Mouse (Mus musculus) kidney, embryonic 15.5 days (tissue): ENCODE data around the gene Btbd11. TPM values are rescaled to one million over a fixed set of nuclear protein-coding genes. Genes with fewer than 3 reads are reported as not detected.
A peak's percentile ranks its signal among the peaks of the same experiment; 100 is the strongest.

Source experiments
- ATAC-seq: fragments of 200-750 bp; cut with Nextera tagmentation; replicated peaks from 2 replicates; pipeline ENCODE4 v1.8.0; 2017; ENCODE audit warnings: moderate TSS enrichment; ENCODE audit not compliant: low FRiP score
- H3K27ac ChIP-seq: fragments of 300-500 bp; sonication (generic); 2 replicates; pipeline ENCODE4 v1.5.1; 2015; ENCODE audit warnings: mild to moderate bottlenecking, inconsistent platforms
- H3K27me3 ChIP-seq: fragments of 300-500 bp; sonication (generic); 2 replicates; pipeline ENCODE4 v1.6.1; 2015; ENCODE audit warnings: inconsistent platforms
- H3K36me3 ChIP-seq: fragments of 300-500 bp; sonication (generic); 2 replicates; pipeline ENCODE4 v1.6.1; 2015; ENCODE audit warnings: inconsistent platforms
- H3K4me1 ChIP-seq: fragments of 300-500 bp; sonication (generic); 2 replicates; pipeline ENCODE4 v1.6.1; 2015; ENCODE audit warnings: inconsistent platforms
- H3K4me2 ChIP-seq: fragments of 300-500 bp; sonication (generic); 2 replicates; pipeline ENCODE4 v1.6.1; 2015; ENCODE audit warnings: moderate library complexity, mild to moderate bottlenecking, inconsistent platforms
- H3K4me3 ChIP-seq: fragments of 300-500 bp; sonication (generic); replicated peaks from 2 replicates; pipeline ENCODE4 v1.5.1; 2015; ENCODE audit warnings: mild to moderate bottlenecking, inconsistent platforms
- H3K9ac ChIP-seq: fragments of 300-500 bp; sonication (generic); 2 replicates; pipeline ENCODE4 v1.6.1; 2015; ENCODE audit warnings: mild to moderate bottlenecking, inconsistent platforms
- H3K9me3 ChIP-seq: fragments of 300-500 bp; sonication (generic); replicated peaks from 2 replicates; pipeline ENCODE4 v1.6.1; 2016; ENCODE audit warnings: inconsistent platforms
- WGBS: fragments of 180-500 bp; shearing (Covaris S2); methylation state at CpG from one replicate; pipeline ENCODE4 v1.1.7; 2015; ENCODE audit warnings: mixed read lengths; 5-methylcytosine and 5-hydroxymethylcytosine counted together
- polyA plus RNA-seq: library from polyadenylated mRNA; unstranded; fragments of >200 nt; fragmentation: Nextera tagmentation; extraction: Ambion mirVana; gene quantifications from 2 replicates; pipeline ENCODE4 v1.2.1, GENCODE M21; 2015

Btbd11 gene
- polyA plus RNA-seq, 1 experiment from 2014 or later = 12.2 TPM

DNA sequence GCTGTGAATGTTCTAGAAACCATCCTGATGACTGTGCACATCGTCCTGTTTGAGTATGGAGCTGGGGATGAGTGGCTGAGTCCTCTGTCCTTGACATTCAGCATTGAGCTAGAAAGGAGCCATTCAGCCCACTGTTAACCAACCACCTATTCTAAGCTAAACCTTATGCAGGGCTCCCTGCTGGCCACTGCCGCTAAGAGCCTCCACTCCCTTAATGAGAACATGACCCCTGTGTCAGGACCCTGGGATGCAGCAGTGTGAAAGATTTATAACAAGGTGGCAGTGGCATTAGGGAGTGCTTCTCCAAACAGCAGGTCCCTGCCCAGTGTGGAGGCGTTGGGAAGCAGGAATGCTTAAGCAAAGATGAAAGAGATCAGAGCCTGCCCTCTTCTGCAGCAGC, 123.7 kb downstream of the Btbd11 start:
- ATAC-seq = peak; percentile 87
- 0 out of 2 replicates have a peak overlapping the region, but pooled peaks have one; percentile 18 for H3K27ac ChIP-seq

DNA sequence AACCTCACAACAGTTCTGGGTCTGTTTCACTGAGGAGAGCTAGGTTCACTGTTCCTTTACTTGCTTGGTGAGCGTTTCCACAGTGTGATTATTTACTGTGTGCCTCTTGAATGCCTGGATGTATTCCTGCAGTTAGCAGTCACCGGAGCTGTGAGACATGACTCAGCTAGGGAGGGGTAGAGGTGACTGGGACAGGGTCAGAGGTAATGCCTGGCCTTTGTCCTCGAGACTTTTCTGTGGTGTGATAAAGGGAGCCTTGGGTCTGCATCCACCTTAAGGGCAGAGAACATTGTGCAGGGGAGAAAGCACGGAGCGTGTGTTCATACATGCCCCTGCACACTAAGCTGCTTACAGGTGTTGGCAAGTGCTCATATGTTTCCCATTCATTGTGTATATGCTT, 126.2 kb downstream of the Btbd11 start:
- Histone ChIP-seq H3K4me3 (no peak overlapping the region), H3K4me1 (peaks cover 34% of the 10 kb centered on the region), H3K4me2 (no peak overlapping the region), H3K9ac (no peak overlapping the region), H3K27ac (no peak overlapping the region), H3K27me3 (no peaks in the 10 kb centered on the region), H3K9me3 (no peaks in the 10 kb centered on the region), H3K36me3 (no peaks in the 10 kb centered on the region)
- ATAC-seq = no peak
- 66% methylated on average over 5 of the region's 5 CpGs for WGBS

More for the DNA sequence above, 123.7 kb downstream of the Btbd11 start:
- Histone ChIP-seq H3K4me1 (peaks cover 36% of the 10 kb centered on the region), H3K27me3 (no peaks in the 10 kb centered on the region), H3K4me3 (no peak overlapping the region), H3K9ac (no peak overlapping the region), H3K36me3 (no peaks in the 10 kb centered on the region), H3K4me2 (no peak overlapping the region), H3K9me3 (no peaks in the 10 kb centered on the region)
- 8% methylated on average over 3 of the region's 3 CpGs for WGBS

DNA sequence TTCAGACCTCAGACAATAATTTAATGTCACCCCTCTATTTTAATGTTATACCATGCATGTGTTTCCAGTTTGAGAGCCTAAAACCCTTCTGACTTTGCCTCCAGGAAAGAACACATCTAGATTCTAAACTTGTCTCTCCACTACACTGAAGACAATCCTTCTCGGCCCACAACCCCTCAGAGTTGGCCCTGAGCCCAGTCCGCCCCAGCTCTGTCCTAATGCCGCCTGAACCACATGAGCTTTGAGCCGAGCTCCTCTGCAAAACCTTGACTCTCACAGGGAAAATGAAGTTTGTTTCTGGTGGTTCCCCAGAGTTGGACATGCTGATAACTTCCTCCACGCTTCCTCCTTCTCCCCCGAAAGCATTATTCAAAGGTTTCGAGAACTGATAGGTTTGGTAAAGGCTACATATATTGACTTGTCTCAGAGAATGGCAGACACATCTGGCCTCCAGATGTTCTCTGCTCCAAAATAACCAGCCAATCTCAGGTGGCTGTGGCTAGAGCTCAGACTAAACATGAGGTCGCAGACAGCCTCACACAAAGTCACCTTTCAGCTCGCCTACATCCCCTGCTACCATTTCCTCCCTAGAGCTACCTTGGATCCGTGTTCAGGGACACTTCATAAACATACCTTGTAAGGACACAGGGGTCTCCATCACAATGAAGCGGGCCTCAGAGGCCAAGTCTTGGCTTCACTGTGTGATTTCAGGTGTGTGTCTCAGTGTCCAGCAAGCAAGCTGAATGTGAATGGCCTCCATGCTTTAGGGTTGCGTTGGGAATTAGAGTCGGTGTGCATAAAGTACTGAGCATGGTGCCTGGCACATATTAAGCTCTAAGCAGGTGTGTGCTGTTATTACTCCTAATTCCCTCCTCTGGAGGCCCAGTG, 130.9 kb downstream of the Btbd11 start:
- no peak overlapping the region for H3K27ac ChIP-seq
- H3K36me3 ChIP-seq = no peaks in the 10 kb centered on the region
- no peak overlapping the region for H3K4me3 ChIP-seq
- no peaks in the 10 kb centered on the region for H3K27me3 ChIP-seq
- H3K4me2 ChIP-seq = no peak overlapping the region
- H3K9ac ChIP-seq = no peak overlapping the region
- 59% methylated on average over 13 of the region's 13 CpGs for WGBS
- H3K4me1 ChIP-seq = peaks cover under 1% of the 10 kb centered on the region; the same call in 1 of the 2 replicates
- no peak for ATAC-seq
- no peaks in the 10 kb centered on the region for H3K9me3 ChIP-seq

DNA sequence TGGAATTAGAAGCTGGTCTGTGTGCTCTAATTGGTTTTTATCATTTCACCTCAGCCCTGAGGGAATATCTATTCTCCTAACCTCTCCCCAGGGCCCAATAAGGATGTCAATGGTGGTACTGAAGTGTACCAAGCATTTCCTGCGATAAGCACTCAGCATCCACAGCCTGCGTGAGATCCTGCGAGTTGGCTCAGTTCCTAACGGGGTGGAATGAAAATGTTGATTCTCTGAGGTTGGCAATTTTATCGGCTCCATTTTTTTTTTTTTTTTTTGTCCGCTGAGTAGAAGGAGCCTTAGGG, 131.4 kb downstream of the Btbd11 start:
- Histone ChIP-seq H3K4me1 (no peaks in the 10 kb centered on the region), H3K4me2 (no peak overlapping the region), H3K27me3 (no peaks in the 10 kb centered on the region), H3K9me3 (no peaks in the 10 kb centered on the region), H3K36me3 (no peaks in the 10 kb centered on the region), H3K9ac (no peak overlapping the region), H3K4me3 (no peak overlapping the region), H3K27ac (no peak overlapping the region)
- no peak for ATAC-seq
- WGBS = 92% methylated on average over 6 of the region's 6 CpGs

DNA sequence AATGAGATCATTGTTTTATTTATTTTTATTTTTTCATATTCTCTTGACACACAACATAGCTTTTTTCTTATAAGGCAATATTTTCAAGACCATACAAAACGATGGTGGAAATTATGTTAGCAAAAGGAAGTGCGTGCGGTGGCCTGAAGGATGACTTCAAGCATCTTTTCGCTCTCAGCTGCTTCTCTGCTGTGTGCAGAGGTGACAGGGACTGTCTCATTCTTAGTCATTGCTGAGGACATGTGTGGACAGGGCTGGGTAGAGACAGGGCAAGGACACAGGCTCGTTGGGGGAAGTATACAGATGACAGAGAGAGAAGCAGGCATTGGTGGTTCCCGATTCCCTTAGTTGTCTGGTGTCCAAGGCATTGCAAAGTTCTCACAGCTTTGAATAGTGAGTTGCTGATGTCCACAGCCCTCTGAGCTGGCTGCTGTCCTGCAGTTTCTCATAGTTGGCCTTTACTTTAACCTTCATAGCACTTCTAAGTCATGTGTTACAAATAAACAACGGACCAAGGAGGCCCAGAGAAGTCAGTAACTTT, 135.7 kb downstream of the Btbd11 start:
- no peaks in the 10 kb centered on the region for H3K36me3 ChIP-seq
- H3K9me3 ChIP-seq = no peaks in the 10 kb centered on the region
- H3K27ac ChIP-seq = no peak overlapping the region
- no peaks in the 10 kb centered on the region for H3K27me3 ChIP-seq
- H3K9ac ChIP-seq = no peak overlapping the region
- H3K4me2 ChIP-seq = no peak overlapping the region
- ATAC-seq = no peak
- H3K4me1 ChIP-seq = no peaks in the 10 kb centered on the region
- H3K4me3 ChIP-seq = no peak overlapping the region
- 80% methylated on average over 7 of the region's 7 CpGs for WGBS

DNA sequence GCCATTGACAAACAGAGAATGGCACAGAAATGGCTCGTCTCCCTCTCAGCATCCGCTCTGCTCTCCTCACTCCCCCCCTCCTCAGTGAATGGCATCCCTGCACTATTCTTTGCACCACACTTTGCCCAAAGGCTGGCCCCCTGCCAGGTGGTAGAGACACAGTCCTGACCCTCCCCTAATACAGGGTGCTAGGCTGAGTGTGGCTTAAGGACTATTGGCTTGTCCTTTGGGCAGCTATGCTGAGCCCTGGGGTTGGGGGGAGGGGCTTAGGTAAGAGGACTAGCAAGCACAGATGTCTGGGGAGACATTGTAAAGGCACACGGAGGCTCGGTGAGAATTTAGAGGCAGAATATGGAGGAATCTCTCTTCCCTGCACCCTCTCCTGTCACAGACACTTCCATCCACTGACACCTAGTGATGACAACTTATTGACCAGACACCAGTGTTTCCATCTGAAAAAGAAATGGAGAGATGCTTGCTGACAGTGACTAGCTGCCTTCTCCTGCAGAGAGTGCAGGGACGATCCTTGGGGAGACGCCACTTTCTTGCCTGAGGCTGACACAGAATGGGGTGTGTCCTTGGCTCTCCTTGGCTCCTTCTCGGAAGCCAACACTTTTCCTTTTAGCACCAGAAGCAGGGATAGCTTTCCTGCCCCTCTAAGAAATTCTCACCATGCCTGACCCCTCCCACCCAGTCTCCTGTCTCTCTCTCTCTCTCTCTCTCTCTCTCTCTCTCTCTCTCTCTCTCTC, 138.8 kb downstream of the Btbd11 start:
- H3K9ac ChIP-seq = no peak overlapping the region
- H3K9me3 ChIP-seq = no peaks in the 10 kb centered on the region
- WGBS = 49% methylated on average over 7 of the region's 7 CpGs
- ATAC-seq = no peak
- H3K4me1 ChIP-seq = no peaks in the 10 kb centered on the region
- no peak overlapping the region for H3K4me3 ChIP-seq
- no peaks in the 10 kb centered on the region for H3K36me3 ChIP-seq
- H3K4me2 ChIP-seq = no peak overlapping the region
- no peaks in the 10 kb centered on the region for H3K27me3 ChIP-seq
- H3K27ac ChIP-seq = no peak overlapping the region

DNA sequence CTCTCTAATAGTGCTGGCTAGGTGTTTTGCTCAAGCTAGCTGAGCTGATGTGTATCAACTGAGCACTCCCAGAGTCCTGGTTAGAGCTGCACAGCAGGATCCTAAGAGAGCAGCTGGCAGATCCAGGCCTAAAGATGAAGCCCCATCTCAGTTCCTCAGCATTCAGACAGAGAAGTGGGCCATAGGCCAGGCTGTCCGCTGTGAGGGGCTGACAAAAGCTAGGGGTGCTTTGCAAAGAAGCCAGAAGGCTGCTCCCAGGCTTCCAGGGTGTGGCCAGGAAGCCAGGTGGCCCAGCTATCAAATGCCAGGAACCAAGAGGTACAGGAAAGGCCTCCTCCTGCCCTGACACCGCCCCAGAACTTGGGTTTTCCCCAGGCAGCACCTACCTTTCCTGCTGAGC, 140.0 kb downstream of the Btbd11 start:
- ATAC-seq = no peak
- Histone ChIP-seq H3K27me3 (no peaks in the 10 kb centered on the region), H3K4me1 (no peaks in the 10 kb centered on the region), H3K27ac (no peak overlapping the region), H3K9ac (no peak overlapping the region), H3K36me3 (no peaks in the 10 kb centered on the region), H3K4me3 (no peak overlapping the region), H3K9me3 (no peaks in the 10 kb centered on the region), H3K4me2 (no peak overlapping the region)
- WGBS = 84% methylated on average over 2 of the region's 2 CpGs

DNA sequence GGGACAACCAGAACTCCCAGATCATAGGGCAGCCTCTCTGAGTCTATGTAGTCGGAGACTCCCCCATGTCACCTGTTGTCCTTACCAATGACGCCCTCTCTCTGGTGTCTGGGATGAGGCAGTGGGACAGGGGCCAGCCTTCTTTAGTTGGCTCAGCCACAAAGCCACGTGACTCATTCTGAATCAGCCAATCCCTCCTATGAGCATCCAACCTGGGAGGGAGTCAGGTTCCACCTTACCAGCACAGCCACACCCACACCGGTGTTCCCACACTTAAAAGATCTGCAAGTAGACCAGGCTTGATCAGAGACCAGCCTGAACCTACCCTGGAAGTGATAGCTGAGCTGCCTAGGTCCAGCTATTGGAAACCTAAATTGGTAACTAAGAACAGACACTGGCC, 141.1 kb downstream of the Btbd11 start:
- Histone ChIP-seq H3K27ac (no peak overlapping the region), H3K9ac (no peak overlapping the region), H3K27me3 (no peaks in the 10 kb centered on the region), H3K4me2 (no peak overlapping the region), H3K4me1 (no peaks in the 10 kb centered on the region), H3K4me3 (no peak overlapping the region), H3K9me3 (no peaks in the 10 kb centered on the region), H3K36me3 (no peaks in the 10 kb centered on the region)
- peak; percentile 43; the same call in 1 of the 2 replicates for ATAC-seq
- 54% methylated on average over 4 of the region's 4 CpGs for WGBS

GRCm38 (mm10) chr10:85533192-85533710, 146.6 kb downstream of the Btbd11 start:
- H3K9ac ChIP-seq = no peak overlapping the region
- no peak overlapping the region for H3K27ac ChIP-seq
- WGBS = 74% methylated on average over 7 of the region's 7 CpGs
- H3K4me3 ChIP-seq = no peak overlapping the region
- no peaks in the 10 kb centered on the region for H3K9me3 ChIP-seq
- no peaks in the 10 kb centered on the region for H3K4me1 ChIP-seq
- H3K27me3 ChIP-seq = no peaks in the 10 kb centered on the region
- H3K4me2 ChIP-seq = no peak overlapping the region
- H3K36me3 ChIP-seq = no peaks in the 10 kb centered on the region
- no peak for ATAC-seq

DNA sequence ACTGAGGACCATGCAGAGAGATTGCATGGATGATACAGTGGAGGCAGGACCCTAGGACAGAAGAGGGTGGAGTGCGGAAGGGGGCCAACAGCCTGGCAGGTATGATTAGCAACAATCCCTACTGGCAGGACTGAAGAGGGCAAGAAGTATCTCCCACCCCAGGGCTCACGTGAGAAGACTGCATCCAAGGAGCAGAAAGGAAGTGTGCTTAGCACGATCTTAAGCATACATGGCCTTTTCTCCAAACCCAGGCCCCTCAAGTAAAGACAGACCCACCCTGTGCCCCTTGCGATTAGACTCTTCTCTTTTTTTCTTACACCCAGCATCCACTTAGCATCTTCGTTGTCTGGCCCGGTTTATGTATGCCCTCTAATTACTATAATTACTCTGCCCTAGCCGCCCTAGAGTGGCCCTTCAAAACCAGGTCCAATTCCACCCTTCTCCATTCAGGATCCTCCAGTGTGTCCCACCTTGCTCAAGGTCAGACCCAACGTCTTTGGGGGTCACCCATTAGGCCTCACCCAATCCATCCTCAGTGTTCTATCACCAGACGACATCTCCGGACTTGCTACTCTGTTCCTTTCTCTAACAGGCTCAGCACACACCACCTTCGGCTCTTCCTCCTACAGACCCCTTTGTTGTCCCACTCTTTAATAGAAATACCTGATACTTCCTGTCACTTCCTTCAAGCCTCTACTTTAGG, 151.6 kb downstream of the Btbd11 start:
- Histone ChIP-seq H3K27me3 (no peaks in the 10 kb centered on the region), H3K9me3 (no peaks in the 10 kb centered on the region), H3K4me3 (no peak overlapping the region), H3K4me1 (no peaks in the 10 kb centered on the region), H3K9ac (no peak overlapping the region), H3K4me2 (no peak overlapping the region), H3K36me3 (no peaks in the 10 kb centered on the region), H3K27ac (no peak overlapping the region)
- WGBS = 85% methylated on average over 11 of the region's 11 CpGs
- no peak for ATAC-seq

- no peak for ATAC-seq
- Histone ChIP-seq H3K36me3 (no peaks in the 10 kb centered on the region), H3K27me3 (no peaks in the 10 kb centered on the region), H3K4me3 (no peak overlapping the region), H3K9me3 (no peaks in the 10 kb centered on the region), H3K9ac (no peak overlapping the region), H3K27ac (no peak overlapping the region), H3K4me2 (no peak overlapping the region), H3K4me1 (0 out of 2 replicates have a peak, but pooled peaks cover 4% of the 10 kb centered on the region)
- WGBS = 32% methylated on average over 8 of the region's 8 CpGs
These were observed 153.0 kb downstream of the Btbd11 start for GRCm38 (mm10) chr10:85539510-85540120.
